Mouse (Mus musculus) splenic B cell, adult 2 months (primary cell): ENCODE measurements around the gene Arl4d.

Source experiments
- DNase-seq: peaks from one replicate; pipeline ENCODE4 v3.0.0-alpha.2; 2011; ENCODE audit warnings: low read depth, low spot score
- H3K27me3 ChIP-seq: 2 replicates; pipeline ENCODE4 v1.6.1; 2012; ENCODE audit warnings: mild to moderate bottlenecking, low read length, moderate library complexity, mixed read lengths; ENCODE audit not compliant: control insufficient read depth, poor library complexity, insufficient read depth, severe bottlenecking
- H3K36me3 ChIP-seq: 2 replicates; pipeline ENCODE4 v1.6.1; 2012; ENCODE audit warnings: mild to moderate bottlenecking, low read length, moderate library complexity, mixed read lengths; ENCODE audit not compliant: control insufficient read depth, poor library complexity, insufficient read depth, severe bottlenecking

The Arl4d gene

DNA sequence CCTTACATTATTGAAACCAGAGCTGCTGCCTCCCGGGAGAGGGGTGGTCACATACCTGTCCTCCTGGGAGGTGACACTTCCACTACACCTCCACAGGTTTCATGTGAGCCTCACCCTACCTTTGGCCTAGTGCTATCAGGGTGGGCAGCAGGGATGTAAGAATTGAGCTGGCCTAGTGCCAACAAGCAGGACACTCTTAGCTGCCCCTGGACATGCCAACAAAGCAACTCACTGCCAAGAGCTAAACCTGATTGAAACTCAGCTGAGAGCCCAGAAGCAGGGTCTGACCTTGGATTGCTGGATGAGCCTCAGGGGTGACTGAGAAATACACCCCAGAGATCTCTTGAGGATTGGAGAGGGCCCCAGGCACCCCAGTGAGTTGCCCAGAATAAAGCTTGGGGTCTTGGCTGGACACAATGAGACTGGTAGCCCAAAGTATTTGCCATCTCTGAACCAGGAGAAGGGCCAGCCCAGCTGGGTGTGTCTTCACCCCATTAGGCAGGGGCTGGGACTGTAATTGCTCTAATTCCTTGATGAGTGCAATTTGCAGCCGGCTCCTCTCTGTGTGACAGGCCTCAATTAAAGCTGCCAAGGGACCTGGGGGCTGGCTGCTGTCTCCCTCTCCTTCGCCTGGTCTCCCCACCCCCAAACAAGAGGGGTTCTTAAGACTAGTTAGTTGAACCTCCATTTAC is 15.4 kb downstream of the Arl4d start:
- Histone ChIP-seq H3K27me3 (no peaks in the 10 kb centered on the region), H3K36me3 (no peaks in the 10 kb centered on the region)
- DNase-seq: no peak

DNA sequence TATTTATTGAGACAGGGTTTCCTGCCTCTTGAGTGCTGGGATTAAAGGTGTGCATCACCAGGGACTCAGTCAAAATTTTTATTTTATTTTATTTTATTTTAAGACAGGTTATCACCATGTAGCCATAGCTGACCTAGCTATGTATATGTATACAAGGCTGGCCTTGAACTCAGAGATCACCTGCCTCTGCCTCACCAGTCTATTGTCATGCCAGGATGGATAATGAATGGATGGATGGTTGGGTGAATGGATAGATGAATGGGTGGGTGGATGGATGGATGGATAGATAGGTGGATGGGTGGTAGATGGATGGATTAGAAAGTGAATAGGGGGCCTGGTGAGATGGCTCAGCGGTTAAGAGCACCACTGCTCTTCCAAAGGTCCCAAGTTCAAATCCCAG is 16.6 kb downstream of the Arl4d start:
- Histone ChIP-seq H3K36me3 (no peaks in the 10 kb centered on the region), H3K27me3 (no peaks in the 10 kb centered on the region)
- DNase-seq: no peak

DNA sequence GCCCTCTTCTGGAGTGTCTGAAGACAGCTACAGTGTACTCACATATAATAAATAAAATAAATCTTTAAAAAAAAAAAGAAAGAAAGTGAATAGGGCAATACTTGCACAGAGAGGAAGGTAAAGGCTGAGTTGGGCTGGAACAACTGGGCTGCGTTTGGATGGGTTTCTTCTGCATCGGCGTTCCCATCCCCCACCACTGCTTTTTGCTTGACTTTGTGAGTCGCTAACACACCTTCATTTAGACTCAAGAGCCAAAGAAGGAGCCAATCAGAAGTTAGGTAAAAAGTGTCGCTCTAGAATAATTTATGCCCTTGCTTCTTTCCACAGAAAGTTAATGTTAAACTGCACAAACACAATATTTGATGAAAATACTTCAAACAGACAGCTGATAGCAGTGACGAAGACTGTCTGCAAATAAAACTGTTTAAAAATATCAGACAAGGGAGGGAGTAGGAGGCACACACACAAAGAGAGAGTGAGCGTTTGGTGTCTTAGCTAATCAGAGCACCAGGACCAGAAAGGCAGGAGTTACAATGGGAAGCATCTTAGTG is 17.1 kb downstream of the Arl4d start:
- Histone ChIP-seq H3K36me3 (no peaks in the 10 kb centered on the region), H3K27me3 (no peaks in the 10 kb centered on the region)
- no peak for DNase-seq

DNA sequence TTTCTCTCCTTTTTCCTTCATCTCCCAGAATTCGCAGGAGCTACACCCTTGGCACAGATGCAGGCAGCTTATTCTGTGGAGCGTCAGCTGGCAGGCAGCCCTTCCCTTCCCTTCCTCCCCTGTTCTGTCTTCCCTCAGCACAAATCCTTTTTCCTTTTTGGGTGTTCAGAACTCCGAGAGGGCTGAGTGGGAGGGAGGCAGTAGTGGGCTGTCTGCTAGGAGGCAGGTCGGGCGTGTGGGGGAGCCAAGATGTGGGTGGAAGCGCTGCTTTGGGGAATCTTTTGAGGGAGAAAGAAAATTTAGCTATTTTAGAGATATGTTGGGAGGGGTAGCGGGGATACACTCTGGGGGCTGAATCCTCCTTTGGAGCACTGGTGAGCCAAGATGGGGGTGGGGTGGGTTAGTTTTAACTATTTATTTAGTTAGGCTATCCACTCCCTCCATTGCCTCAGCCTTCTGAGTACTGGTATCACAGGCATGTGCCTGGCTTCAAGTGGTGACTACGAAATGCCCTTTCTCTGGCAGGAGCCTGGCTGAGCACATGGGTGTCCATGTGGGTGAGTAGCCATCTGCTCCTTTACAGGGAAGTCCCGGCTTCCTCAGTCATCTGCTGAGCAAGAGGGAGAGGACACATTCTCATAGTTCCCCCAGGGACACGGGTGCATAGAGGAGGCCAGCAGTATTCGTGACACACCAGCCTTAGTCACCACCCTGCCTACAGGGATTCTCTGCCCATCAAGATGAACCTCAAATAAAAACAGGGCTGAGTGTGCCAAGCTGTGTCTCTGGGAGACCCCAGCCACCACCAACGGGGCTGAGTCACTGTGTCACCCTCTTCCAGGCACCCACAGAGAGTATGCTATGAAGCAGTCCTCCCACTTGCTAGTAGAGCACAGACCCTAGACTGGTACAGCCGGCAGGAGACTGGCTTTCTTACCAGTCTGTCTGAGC is 22.3 kb downstream of the Arl4d start:
- Histone ChIP-seq H3K27me3 (no peaks in the 10 kb centered on the region), H3K36me3 (no peaks in the 10 kb centered on the region)
- DNase-seq: no peak

DNA sequence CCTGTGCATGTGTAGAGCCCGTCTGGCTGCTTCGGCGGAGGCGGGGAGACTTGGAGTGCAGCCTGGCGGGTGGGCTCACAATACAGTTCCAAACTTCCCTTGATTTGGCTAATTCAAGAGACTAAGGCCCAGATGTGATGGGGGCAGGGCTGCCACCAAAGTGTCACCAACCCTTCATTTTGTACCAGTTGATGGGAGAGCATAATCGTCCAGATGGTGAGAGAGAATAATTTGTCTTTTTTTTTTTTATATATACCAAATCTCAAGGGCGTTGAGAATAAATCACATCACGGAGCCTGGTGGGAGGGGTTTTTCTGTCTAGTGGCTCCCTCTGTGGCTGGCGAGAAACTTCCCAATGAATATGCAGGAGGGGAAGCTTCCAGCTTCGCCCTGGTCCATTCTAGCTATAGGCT is 24.4 kb downstream of the Arl4d start:
- Histone ChIP-seq H3K36me3 (no peaks in the 10 kb centered on the region), H3K27me3 (no peaks in the 10 kb centered on the region)
- DNase-seq: no peak

DNA sequence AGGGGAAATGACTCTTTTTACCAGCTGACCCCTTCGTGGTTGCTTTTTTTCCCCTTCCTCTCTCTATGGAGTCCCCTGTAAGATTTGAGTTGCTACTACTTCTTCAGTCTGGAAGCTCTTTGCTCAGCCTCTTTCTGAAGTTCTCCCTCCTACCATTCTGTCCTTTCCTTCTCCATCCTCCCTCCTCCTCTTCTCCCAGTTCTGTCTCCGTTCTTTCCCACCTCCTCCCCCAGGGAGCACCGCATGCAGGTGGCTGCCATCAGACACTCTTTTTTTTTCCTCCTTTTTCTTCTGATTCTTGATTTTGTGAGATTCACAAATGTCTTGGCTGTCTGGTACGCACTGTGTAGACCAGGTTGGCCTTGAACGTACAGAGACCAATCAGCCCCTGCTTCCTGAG is 25.0 kb downstream of the Arl4d start:
- Histone ChIP-seq H3K36me3 (no peaks in the 10 kb centered on the region), H3K27me3 (no peaks in the 10 kb centered on the region)
- no peak for DNase-seq

DNA sequence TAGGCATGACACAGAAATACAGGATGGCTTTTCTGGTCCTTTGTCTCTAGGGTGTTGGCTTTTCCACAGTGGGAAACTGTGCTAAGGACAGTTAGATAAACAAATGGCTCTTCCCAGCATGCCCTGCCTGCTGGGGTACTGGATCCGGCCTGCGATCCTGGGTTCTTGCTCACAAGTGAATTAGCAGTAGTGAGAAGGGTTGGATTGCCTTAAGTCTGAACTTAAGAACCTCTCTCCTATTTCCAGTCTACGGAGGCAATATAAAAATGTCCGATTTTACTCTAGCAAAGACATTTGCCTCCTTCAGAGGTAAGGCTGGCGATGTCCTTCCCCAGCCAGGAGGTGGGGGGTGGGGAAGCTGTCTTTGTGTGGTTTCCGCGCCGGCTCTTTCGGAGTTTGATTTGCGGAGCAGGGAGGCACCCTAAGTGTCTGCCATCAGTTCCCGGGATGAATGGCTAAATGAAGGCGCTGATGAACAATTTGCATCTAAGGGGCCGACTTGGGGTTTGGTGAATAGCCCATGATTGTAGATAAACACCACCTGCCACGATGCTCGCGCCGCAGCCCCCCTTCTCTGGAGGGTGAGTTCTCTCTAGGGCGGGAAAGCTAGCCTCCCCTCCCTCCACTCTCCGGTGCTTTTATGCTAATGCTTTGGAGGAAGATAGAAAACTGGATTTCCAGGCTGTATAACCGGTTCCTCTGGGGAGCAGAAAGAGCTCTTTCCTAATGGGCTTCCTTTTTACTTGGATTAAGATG is 30.7 kb downstream of the Arl4d start:
- Histone ChIP-seq H3K27me3 (no peaks in the 10 kb centered on the region), H3K36me3 (no peaks in the 10 kb centered on the region)
- DNase-seq: no peak

DNA sequence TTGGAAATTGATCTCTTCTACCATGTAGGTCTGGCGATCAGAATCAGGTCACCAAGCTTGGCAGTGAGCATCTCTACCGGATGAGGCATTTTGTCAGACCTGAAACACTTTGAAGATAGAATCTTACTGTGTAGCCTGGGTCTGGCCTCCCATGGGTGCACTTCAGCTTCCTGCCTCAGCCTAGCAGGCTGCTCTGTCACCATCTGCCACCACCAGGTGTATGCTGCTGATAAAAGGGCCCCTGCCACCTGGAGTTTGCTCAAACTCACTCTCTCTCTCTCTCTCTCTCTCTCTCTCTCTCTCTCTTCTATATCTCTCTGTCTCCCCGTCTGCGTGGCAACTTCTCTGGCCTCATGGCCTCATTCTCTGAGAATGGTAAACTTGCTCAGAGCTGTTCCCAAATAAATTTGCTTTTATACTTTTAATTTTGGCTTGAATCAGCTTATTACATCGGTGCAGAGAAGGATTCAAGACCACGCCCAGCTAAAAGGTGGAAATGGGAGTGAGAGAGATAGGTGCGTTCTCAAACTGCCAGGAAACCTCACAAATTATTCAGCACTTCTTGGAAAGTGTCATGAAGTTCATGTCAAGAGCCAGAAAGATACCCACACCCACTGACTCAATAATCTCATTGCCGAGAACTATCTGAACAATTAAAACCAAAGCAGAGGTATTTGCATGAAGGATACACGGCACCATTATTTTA is 32.0 kb downstream of the Arl4d start:
- H3K27me3 ChIP-seq: no peaks in the 10 kb centered on the region
- no peak for DNase-seq

DNA sequence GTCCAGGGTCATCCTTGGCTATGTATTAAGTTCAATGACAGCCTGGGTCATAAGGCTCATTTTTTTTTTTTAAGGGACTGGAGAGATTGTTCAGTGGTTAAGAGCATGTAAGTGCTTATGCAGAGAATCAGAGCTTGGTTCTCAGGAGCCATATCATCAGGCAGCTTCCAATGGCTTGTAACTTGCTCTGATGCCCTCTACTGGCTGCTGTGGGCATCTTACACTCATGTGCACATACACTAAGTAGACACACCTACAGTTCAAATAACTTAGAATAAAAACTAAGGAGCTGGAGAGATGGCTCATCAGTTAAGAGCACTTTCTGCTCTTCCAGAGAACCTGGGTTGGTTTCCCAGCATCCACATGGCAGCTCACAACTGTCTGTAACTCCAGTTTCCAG is 32.8 kb downstream of the Arl4d start:
- no peaks in the 10 kb centered on the region for H3K27me3 ChIP-seq
- DNase-seq: no peak
- no peaks in the 10 kb centered on the region for H3K36me3 ChIP-seq

More for the DNA sequence above, 32.0 kb downstream of the Arl4d start:
- H3K36me3 ChIP-seq: no peaks in the 10 kb centered on the region

DNA sequence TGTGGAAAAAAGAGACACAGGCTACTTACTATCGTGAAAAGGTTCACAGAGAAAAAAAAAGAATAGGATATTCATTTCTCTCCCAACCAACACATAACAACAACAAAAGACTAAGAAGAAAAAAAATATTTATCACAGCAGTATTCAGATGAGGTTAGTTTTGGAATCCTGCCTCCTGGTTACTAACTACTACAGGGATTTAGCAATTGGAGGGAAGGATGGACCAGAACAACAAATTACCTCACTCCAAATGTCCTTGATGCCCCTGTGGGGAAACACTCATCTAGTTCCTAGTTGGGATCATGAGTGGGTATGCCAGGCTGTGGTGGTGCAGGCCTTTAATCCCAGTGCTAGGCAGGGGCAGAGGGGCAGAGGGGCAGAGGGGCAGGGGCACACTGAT is 34.2 kb downstream of the Arl4d start:
- DNase-seq: no peak
- Histone ChIP-seq H3K36me3 (no peaks in the 10 kb centered on the region), H3K27me3 (no peaks in the 10 kb centered on the region)

DNA sequence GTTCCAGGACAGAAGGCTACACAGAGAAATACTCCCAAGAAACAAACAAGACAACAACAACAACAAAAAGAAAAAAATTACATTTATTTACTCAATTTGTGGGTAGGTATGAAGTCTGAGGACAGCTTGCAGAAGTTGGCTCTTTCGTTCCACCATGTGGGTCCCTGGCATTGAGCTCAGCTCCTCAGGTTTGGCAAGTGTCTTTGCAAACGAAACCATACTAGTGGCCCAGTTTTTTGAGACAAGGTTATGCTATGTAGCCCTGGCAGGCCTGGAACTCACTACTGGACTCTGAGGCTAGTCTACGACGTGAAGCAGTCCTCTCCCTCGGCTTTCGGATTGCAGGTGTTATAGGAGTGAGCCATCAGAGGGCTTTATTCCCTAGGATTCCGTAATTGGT is 34.6 kb downstream of the Arl4d start:
- H3K36me3 ChIP-seq: no peaks in the 10 kb centered on the region
- no peak for DNase-seq

DNA sequence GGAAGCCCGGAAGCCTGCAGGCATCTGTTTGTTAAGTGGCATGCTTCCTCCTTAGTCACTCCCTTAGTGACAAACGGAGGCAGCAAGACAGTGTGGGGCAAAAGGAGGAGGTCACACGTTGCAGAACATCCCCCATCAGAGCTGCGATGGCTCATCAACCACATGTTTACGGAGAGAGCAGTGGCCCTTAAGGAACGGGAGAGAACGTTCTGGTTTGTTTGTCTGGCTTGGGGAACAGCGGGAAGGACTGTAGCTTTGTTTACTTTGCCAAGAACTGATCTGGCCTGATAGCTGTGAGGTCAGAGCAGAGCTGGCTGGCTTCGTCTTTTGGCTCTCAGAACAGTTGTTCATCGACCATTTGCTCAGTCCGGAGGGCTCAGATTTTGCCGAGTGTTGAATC is 35.1 kb downstream of the Arl4d start:
- DNase-seq: no peak
- no peaks in the 10 kb centered on the region for H3K27me3 ChIP-seq
- no peaks in the 10 kb centered on the region for H3K36me3 ChIP-seq

More for the DNA sequence above, 34.6 kb downstream of the Arl4d start:
- no peaks in the 10 kb centered on the region for H3K27me3 ChIP-seq

DNA sequence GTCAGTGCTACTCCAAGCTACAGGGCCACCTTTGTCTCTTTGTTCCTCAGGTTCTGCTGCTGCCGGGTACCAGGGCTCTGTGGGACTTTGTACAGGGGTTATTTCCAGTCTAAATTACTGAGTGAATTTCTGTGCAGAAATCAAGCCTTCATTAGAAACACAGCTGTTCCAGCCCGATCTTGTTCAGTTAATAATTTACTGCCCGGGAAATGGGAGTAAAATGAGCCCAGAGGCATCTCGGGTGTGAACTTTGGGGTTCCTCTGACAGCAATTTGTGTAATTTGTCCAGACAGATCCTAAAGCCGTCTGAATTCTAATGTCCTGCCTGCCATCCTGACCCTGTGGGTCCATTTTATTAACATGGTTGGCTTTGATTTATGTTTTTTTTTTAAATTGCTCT is 38.7 kb downstream of the Arl4d start:
- Histone ChIP-seq H3K36me3 (no peaks in the 10 kb centered on the region), H3K27me3 (no peaks in the 10 kb centered on the region)
- no peak for DNase-seq

DNA sequence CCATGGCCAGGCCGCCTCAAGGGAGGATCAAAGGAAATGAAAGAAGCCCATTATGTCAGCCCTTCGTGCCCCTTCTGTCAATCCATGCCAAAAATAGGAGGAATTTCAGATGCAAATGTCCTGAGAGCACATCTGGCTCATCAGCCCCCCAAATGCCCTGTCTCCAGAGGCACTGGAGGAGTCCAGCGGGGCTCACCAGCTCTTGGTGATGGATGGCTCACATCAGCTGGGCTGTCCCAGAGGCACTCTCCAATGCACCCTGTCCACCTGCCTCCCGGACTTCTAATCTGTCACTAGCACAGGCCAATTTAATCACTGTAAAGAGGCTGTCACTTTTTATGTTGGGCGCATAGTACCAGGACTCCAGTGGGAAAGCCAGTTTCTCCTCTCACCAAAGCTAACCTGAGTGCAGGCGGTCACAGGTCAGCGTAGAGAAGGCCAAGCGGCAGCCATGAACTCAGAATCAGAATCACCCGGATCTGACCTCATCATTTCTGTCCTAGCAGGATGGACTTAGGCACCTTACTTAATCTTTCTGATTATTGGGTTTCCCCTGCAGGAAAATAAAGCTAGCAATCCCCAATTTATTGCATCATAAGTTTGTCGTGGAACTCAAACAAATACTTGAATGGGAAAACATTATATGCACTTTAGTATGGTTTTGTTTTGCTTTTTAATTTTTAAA is 41.6 kb downstream of the Arl4d start:
- no peak for DNase-seq
- Histone ChIP-seq H3K27me3 (no peaks in the 10 kb centered on the region), H3K36me3 (no peaks in the 10 kb centered on the region)
